Mouse (Mus musculus): Measurements from ENCODE around the gene Psmc6. TPM values are rescaled to one million over a fixed set of nuclear protein-coding genes. Genes with fewer than 3 reads are reported as not detected.
A peak's percentile ranks its signal among the peaks of the same experiment; 100 is the strongest.

Gene Psmc6
- polyA plus RNA-seq, 1 experiment = 7.5 TPM

- TF ChIP-seq GATA1 (IDR thresholded peaks at IDR 0.05; ENCODE audit: low read length) = no peak
Observed at GRCm38 (mm10) chr14:45322450-45322849, 7.1 kb upstream of the Psmc6 start.

GRCm38 (mm10) chr14:45323320-45323719 is 6.3 kb upstream of the Psmc6 start:
- no peak for TF ChIP-seq GATA1 (IDR thresholded peaks at IDR 0.05; ENCODE audit: low read length)

- no peak for TF ChIP-seq GATA1 (IDR thresholded peaks at IDR 0.05; ENCODE audit: low read length)
Observed at GRCm38 (mm10) chr14:45325471-45325870, 4.1 kb upstream of the Psmc6 start.

GRCm38 (mm10) chr14:45328072-45328713 is 1.4 kb upstream of the Psmc6 start:
- TF ChIP-seq GATA1 (IDR thresholded peaks at IDR 0.05; ENCODE audit: low read length) = peak; percentile 26

GRCm38 (mm10) chr14:45329018-45329588 is 485 bp upstream of the Psmc6 start:
- no peak for TF ChIP-seq GATA1 (IDR thresholded peaks at IDR 0.05; ENCODE audit: low read length)

GRCm38 (mm10) chr14:45350931-45351859 is 21.6 kb downstream of the Psmc6 start, which contains the start of gene Styx:
Gene Styx, plus strand, starts transcription at chr14:45351093.
- no peak for TF ChIP-seq GATA1 (IDR thresholded peaks at IDR 0.05; ENCODE audit: low read length)

- no peak for TF ChIP-seq GATA1 (IDR thresholded peaks at IDR 0.05; ENCODE audit: low read length)
Observed at GRCm38 (mm10) chr14:45364211-45365195, 34.9 kb downstream of the Psmc6 start.

GRCm38 (mm10) chr14:45365196-45365587 is 35.6 kb downstream of the Psmc6 start:
- TF ChIP-seq GATA1 (IDR thresholded peaks at IDR 0.05; ENCODE audit: low read length) = no peak

- TF ChIP-seq GATA1 (IDR thresholded peaks at IDR 0.05; ENCODE audit: low read length) = no peak
Observed at GRCm38 (mm10) chr14:45378771-45379170, 49.2 kb downstream of the Psmc6 start.

- TF ChIP-seq GATA1 (IDR thresholded peaks at IDR 0.05; ENCODE audit: low read length) = no peak
Observed at GRCm38 (mm10) chr14:45380756-45381155, 51.2 kb downstream of the Psmc6 start.

- TF ChIP-seq GATA1 (IDR thresholded peaks at IDR 0.05; ENCODE audit: low read length) = no peak
Observed at GRCm38 (mm10) chr14:45382912-45383311, 53.3 kb downstream of the Psmc6 start.

GRCm38 (mm10) chr14:45385596-45385995 is 56.0 kb downstream of the Psmc6 start:
- no peak for TF ChIP-seq GATA1 (IDR thresholded peaks at IDR 0.05; ENCODE audit: low read length)

GRCm38 (mm10) chr14:45387480-45387879 is 57.9 kb downstream of the Psmc6 start:
- no peak for TF ChIP-seq GATA1 (IDR thresholded peaks at IDR 0.05; ENCODE audit: low read length)

- TF ChIP-seq GATA1 (IDR thresholded peaks at IDR 0.05; ENCODE audit: low read length) = no peak
Observed at GRCm38 (mm10) chr14:45388345-45389181, 59.0 kb downstream of the Psmc6 start.
